Mouse (Mus musculus) erythroblast, embryonic 14.5 days (primary cell): ENCODE measurements around the gene 1110002E22Rik.

Experiments
- GATA1 ChIP-seq: IDR thresholded peaks from 2 replicates; pipeline ENCODE4 v1.6.1; 2012; ENCODE audit warnings: low read length, inconsistent platforms, mixed read lengths
- TAL1 ChIP-seq: IDR thresholded peaks from 3 replicates; pipeline ENCODE4 v1.6.1; 2012; ENCODE audit warnings: low read length, inconsistent platforms, mixed read lengths

- no peak for TF ChIP-seq GATA1
- no peak for TF ChIP-seq TAL1
These were observed 1.1 kb downstream of the 1110002E22Rik start for GRCm38 (mm10) chr3:138065930-138066329.
